Mouse (Mus musculus) cerebellum, adult 2 months (tissue): ENCODE results near the gene Chd2. TPM values are rescaled to one million over a fixed set of nuclear protein-coding genes. Genes with fewer than 3 reads are reported as not detected.

Experiments
- DNase-seq, 2 experiments: peaks; one replicate each; pipeline ENCODE4 v3.0.0; 2021
- H3K27ac ChIP-seq: fragments of 200-500 bp; 2 replicates; pipeline ENCODE4 v1.5.1; 2012; ENCODE audit warnings: low read length, control low read depth, inconsistent platforms; ENCODE audit not compliant: insufficient read depth
- H3K27me3 ChIP-seq: fragments of 200-500 bp; 2 replicates; pipeline ENCODE4 v1.6.1; 2012; ENCODE audit warnings: inconsistent platforms, mild to moderate bottlenecking, low read length, moderate library complexity; ENCODE audit not compliant: control insufficient read depth, insufficient read depth
- H3K4me1 ChIP-seq: fragments of 200-500 bp; 2 replicates; pipeline ENCODE4 v1.6.1; 2011; ENCODE audit warnings: low read length; ENCODE audit not compliant: control insufficient read depth, insufficient read depth
- H3K4me3 ChIP-seq: fragments of 200-500 bp; replicated peaks from 2 replicates; pipeline ENCODE3; 2011; ENCODE audit warnings: mild to moderate bottlenecking, low read depth, low read length, control low read depth; ENCODE audit not compliant: insufficient read depth
- CTCF ChIP-seq: fragments of 200-500 bp; IDR thresholded peaks from 2 replicates; pipeline ENCODE4 v1.5.1; 2011; ENCODE audit warnings: low read depth, mild to moderate bottlenecking, control low read depth, low read length, moderate library complexity, borderline replicate concordance; ENCODE audit not compliant: insufficient read depth
- POLR2A ChIP-seq: fragments of 200-500 bp; IDR thresholded peaks from 2 replicates; pipeline ENCODE4 v1.6.1; 2011; ENCODE audit warnings: low read length, control low read depth, borderline replicate concordance; ENCODE audit not compliant: insufficient read depth
- WGBS: fragments of 180-500 bp; shearing (Covaris S2); methylation state at CpG from one replicate; pipeline ENCODE4 v1.1.7; 2018; 5-methylcytosine and 5-hydroxymethylcytosine counted together
- polyA plus RNA-seq: library from polyadenylated mRNA; depleted of rRNA; stranded (reverse); fragments of >200 nt; gene quantifications from 2 replicates; pipeline ENCODE4 v1.2.3, GENCODE M21; 2012; rRNA removed

The Chd2 gene
- 49.2 and 50.5 TPM in 2 replicates for polyA plus RNA-seq

DNA sequence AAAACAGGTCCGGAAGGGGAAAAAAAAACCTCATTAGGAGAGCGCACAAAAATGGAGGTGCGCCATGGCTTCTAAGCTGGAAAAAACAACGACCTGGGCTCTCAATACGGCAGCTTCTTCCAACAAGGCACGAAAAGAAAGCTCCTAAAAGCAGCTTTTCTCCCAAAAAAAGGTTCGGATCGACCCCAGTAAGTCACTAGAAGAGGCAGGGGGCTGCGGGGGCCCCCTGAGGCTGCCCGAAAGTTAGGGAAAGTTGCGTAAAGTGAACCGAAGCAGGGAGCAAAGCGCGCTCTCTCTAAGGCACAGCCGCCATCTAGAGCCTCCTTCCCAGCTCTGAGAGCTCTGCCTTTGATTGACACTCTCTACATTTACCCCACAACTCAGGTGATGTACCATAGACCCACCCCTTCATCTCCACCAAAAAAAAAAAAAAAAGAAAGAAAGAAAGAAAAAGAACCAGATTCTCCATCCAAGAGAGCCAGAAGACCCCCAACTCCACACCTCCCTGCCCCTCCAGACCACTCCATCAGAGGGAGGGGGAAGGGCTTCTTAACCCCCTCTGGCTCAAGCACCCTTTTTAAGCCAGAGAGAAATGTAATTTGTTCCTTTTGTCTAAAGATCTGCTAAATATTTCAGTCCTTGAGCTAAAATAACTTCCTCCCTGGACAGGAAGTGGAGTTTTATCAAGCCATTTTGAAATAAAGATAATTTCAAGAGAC, at the start of gene Chd2:
Chd2 (minus strand) TSS at position 419 of the 719 bp plus-strand sequence.
- peak within 1 kb of the TSS; percentile 95 for H3K27ac ChIP-seq
- H3K27me3 ChIP-seq, result no peaks in the 10 kb centered on the region
- H3K4me1 ChIP-seq, result peaks cover 2% of the 10 kb centered on the region; the same call in 1 of the 2 replicates
- peak; percentile 67 to 76 for DNase-seq
- peak within 1 kb of the TSS; percentile 71 for H3K4me3 ChIP-seq
- TF ChIP-seq CTCF (no peak), POLR2A (peak; percentile 70; the same call in 1 of the 2 replicates)
- under 1% methylated on average over 15 of the region's 15 CpGs for WGBS

DNA sequence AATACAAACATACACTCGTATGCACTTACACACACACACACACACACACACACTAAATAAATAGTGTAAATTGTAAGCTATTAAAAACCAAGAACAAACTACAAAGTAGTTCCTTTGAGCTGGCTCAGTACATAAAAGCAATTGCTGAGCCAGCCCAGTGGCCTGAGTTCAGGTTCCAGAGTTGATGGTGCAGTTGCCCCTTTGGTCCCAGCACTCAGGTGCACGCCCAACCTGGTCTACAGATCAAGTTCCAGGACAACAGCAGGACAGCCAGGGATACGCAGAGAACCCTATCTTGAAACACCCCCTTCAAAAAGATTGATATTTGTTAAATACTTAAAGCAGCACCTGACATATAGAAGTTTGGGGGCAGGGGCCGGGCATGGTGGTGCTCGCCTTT, 49.1 kb upstream of the Chd2 start:
- Histone ChIP-seq H3K4me1 (peaks cover 7% of the 10 kb centered on the region; the same call in 1 of the 2 replicates), H3K27ac (no peak overlapping the region), H3K27me3 (no peaks in the 10 kb centered on the region), H3K4me3 (no peak overlapping the region)
- DNase-seq, result no peak
- 98% methylated on average over 5 of the region's 5 CpGs for WGBS
- TF ChIP-seq CTCF (no peak), POLR2A (no peak)

- H3K4me3 ChIP-seq, result peak overlapping the region; percentile 6
- WGBS, result 13% methylated on average over 14 of the region's 14 CpGs
Observed at GRCm38 (mm10) chr7:73589208-73589771, 47.7 kb upstream of the Chd2 start.

DNA sequence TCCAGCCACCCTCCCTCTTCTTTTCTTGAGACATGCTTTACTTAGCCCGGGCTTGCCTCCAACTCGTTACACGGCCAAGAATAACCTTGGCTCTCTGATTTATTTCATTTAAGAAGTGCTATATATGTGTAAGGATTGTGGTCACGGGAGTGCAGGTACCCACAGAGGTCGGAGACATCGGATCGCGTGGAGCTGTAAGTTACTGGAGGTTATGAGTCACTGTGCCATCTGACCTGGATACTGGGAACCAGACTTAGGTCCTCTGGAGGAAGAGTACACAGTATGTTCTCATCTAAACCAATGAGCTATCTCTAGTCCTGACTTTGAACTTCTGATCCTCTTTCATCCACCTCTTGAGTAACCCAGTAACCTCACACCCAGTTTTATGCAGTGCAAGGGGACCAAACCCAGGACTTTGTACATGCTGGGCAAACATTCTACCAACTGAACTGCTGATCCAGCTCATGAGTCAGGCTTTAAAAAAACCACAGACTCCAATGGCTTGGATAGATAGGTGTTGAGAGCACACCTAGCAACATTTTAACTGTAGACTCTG, 46.8 kb upstream of the Chd2 start:
- H3K4me1 ChIP-seq, result peaks cover 11% of the 10 kb centered on the region; the same call in 1 of the 2 replicates
- TF ChIP-seq POLR2A (no peak), CTCF (no peak)
- H3K27ac ChIP-seq, result peak overlapping the region; percentile 76; the same call in 1 of the 2 replicates
- 45% methylated on average over 8 of the region's 8 CpGs for WGBS
- no peaks in the 10 kb centered on the region for H3K27me3 ChIP-seq
- H3K4me3 ChIP-seq, result no peak overlapping the region
- DNase-seq, result peak in 1 of 2 experiments; percentile 18

More at GRCm38 (mm10) chr7:73589208-73589771, 47.7 kb upstream of the Chd2 start:
- peak overlapping the region; percentile 76 for H3K27ac ChIP-seq
- TF ChIP-seq POLR2A (no peak; the same call in 1 of the 2 replicates), CTCF (no peak)
- peaks cover 10% of the 10 kb centered on the region; the same call in 1 of the 2 replicates for H3K4me1 ChIP-seq
- peak; percentile 57 to 75 for DNase-seq
- H3K27me3 ChIP-seq, result no peaks in the 10 kb centered on the region

- TF ChIP-seq CTCF (no peak), POLR2A (no peak)
- Histone ChIP-seq H3K27me3 (no peaks in the 10 kb centered on the region), H3K4me1 (peaks cover 11% of the 10 kb centered on the region; the same call in 1 of the 2 replicates), H3K27ac (no peak overlapping the region), H3K4me3 (no peak overlapping the region)
- no peak for DNase-seq
- 98% methylated on average over 6 of the region's 6 CpGs for WGBS
Observed at GRCm38 (mm10) chr7:73586717-73587116, 45.1 kb upstream of the Chd2 start.

DNA sequence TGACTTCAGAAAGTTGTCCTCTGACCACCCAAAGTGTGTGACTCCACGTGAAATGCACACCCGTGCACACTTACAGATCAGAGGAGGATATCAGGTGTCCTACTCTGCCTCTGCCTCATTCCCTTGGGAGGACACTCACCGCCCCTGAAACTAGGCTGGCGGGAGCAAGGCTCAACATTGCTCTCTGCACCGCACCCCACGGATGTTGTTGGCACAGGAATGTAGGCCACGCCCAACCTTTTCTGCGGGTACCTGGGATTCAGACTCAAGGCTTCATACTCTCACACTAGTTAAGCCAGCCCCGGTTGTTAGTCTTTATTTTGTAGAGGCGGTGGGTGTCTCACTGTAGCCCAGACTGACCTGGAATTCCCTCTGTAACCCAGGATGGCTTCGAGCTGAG, 44.6 kb upstream of the Chd2 start:
- WGBS, result 91% methylated on average over 11 of the region's 11 CpGs
- no peak overlapping the region for H3K27ac ChIP-seq
- no peak for DNase-seq
- no peaks in the 10 kb centered on the region for H3K27me3 ChIP-seq
- TF ChIP-seq POLR2A (no peak), CTCF (no peak)
- peaks cover 11% of the 10 kb centered on the region; the same call in 1 of the 2 replicates for H3K4me1 ChIP-seq
- no peak overlapping the region for H3K4me3 ChIP-seq

GRCm38 (mm10) chr7:73585114-73586032, 43.7 kb upstream of the Chd2 start:
- Histone ChIP-seq H3K4me1 (peaks cover 11% of the 10 kb centered on the region; the same call in 1 of the 2 replicates), H3K27me3 (no peaks in the 10 kb centered on the region), H3K4me3 (no peak overlapping the region), H3K27ac (no peak overlapping the region)
- no peak for DNase-seq
- 86% methylated on average over 22 of the region's 22 CpGs for WGBS
- TF ChIP-seq POLR2A (no peak), CTCF (no peak)
